Mouse (Mus musculus) lung, postnatal 4 days (tissue): ENCODE measurements around the gene G430095P16Rik.

ENCODE experiments used
- DNase-seq, 2 experiments: peaks; one replicate each; pipeline ENCODE4 v3.0.0; 2021

Gene G430095P16Rik

DNA sequence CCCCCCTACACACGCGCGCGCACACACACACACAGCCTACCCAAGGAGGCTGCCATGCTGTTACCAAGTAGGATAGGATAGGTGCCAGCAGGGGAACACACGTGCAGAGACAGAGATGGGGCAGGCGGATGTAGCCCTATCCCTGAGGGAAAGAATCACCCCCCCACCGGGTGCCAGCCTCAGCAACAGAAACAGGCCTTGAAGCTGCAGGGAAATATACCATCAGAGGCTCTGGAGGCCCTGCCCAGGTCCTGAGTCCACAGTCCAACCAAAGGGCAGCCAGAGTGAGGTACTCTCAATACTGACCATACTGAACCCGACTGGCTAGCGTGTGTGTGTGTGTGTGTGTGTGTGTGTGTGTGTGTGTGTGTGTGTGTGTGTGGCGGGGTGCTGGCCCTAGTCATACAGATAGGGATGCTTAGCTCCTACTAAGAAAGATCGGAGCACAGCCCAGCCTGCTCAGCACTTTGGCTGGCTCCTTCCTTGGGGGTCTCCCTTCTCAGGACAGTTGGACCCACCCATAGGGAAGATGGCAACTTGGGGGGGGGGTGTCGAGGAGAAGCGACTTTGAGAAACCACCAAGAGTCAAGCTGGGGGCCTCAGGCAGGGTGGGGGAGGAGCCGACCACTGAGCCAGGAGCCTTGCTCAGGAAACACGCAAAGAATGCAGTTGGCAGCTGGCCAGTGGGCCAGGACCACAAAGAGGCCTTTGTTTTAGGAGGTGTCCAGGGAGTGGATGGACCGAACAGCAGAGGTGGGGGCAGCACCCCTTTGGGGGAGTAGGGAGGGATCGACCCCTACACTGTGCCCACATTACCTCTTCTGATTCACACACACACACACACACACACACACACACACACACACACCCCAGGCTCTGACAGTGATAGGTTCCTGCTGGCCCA lies 21.0 kb downstream of the G430095P16Rik start:
- DNase-seq: peak; percentile 87 to 91

DNA sequence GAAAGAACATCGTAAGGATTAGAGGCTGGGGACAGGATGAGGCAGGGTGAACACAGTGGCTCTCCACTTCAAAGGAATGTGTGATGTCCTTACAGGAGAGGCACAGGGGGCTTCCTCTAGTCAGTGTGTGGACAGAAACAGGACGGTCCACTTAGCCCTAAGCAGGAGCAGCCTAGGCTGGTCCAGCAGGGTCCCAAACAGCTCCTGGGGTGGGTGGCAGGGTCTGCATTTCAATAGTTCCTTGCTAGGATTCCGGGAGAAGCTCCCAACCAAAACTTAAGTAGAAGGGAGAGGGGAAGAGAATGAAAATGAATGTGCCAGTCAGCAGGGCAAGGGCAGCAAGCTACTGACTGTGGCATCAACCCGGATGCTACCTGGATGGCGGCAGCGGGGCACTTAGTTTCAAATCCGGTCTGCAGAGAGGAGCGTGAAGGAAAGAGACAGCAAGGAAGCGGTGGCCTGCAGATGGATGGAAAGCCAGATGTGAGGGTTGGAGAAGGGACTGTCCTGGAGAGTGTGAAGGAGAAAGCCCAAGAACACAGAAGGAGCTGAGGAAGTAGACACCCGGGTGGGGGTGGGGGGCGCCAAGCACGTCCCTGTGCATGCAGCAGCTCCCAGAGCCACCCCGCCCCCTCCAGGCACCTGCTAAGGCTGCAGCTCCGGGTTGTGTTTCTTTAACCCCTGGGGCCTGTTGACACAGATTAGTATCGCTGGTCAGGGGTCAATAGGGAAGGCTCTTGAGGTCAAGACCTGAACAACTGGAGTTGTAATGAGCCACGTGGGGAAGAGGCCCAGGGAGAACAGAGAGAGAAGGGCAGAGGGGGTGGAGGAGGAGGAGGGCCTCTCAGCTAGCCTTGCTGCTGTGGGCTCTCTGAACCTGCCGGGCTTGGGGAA lies 22.5 kb downstream of the G430095P16Rik start:
- peak in 1 of 2 experiments; percentile 46 for DNase-seq

GRCm38 (mm10) chr8:84749519-84749918 lies 26.7 kb downstream of the G430095P16Rik start:
- peak in 1 of 2 experiments; percentile 16 for DNase-seq

- no peak for DNase-seq
These were observed 30.2 kb downstream of the G430095P16Rik start for GRCm38 (mm10) chr8:84752734-84753582.

DNA sequence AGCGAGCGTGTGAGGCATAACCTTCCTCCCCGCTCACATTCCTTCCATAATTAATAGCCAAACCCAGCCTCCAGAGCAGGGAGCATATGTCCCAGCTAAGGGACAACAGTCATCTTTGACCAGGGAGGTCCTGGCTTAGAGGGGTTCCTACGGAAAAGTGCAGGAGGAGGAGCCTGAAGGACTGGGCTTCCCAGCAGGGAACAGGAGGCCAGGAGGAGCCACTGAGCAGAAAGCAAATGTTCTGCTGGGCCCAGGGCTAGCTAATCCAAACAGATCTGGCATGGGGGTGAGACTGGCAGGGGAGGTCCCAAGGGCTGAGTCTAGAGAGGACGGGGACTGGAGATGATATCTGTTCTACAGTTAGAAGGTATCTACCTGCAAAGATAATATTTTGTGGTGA lies 34.7 kb downstream of the G430095P16Rik start:
- peak in 1 of 2 experiments; percentile 27 for DNase-seq

DNA sequence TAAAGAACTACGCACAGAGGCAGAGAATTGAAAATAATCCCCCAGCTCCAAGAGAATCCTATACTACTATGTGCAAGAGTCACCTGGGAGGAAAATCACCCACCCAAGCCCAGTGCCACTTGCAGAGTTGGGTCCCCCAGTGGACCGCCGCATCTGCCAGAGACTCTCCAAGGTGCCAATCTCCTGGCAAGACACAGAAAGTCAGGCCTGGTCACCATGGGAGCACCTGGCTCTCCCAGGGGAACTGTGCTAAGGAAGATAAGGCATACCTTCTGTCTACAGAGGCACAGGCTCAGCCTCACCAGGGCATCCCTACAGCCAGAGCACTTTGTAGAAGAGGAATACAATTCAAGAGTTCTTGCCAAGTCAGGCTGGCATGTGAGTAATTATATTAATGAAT lies 35.5 kb downstream of the G430095P16Rik start:
- no peak for DNase-seq

GRCm38 (mm10) chr8:84759126-84759525 lies 36.3 kb downstream of the G430095P16Rik start:
- DNase-seq: peak; percentile 52 to 60

DNA sequence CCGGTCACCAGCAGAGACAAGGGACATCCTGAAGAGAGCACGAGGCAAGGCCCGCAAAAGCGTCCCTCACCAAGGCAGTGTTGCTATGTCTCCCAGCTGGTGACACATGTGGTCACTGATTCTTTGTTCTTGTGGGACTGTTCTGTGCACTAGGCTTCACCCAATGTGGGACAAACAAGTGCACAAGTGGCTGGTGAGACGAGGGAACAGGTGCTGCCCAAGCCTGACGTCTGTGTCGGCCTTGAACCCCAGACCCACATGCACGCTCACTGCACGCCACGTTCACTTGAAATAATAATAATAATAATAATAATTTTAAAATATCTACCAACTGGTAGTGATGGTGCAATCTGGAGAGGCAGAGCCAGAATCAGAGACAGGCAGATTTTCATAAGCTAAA lies 36.9 kb downstream of the G430095P16Rik start:
- DNase-seq: peak in 1 of 2 experiments; percentile 18

DNA sequence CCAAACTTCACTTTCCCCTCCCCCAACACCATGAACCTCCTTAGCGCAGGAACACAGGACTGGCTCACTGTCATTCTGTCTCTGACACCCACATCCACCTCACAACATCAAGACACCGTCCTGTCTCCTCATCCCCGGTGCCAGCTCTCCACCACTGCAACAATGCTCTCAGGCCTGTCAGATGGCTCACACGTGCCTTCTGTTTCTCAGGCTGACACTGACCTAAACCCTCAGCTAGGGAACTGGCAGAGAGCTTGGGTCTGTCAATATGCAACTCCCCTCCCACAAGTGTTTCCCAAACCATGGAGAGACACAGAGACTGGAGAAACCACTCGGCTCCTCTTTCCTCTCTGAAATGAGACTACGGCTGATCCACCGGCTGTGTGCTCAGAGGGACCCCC lies 37.6 kb downstream of the G430095P16Rik start:
- peak in 1 of 2 experiments; percentile 20 for DNase-seq

- no peak for DNase-seq
These were observed 38.1 kb downstream of the G430095P16Rik start for GRCm38 (mm10) chr8:84760901-84761300.

- peak in 1 of 2 experiments; percentile 37 for DNase-seq
These were observed 41.3 kb downstream of the G430095P16Rik start for GRCm38 (mm10) chr8:84764100-84764499.

- DNase-seq: peak in 1 of 2 experiments; percentile 19
These were observed 42.2 kb downstream of the G430095P16Rik start for GRCm38 (mm10) chr8:84764870-84765495.

DNA sequence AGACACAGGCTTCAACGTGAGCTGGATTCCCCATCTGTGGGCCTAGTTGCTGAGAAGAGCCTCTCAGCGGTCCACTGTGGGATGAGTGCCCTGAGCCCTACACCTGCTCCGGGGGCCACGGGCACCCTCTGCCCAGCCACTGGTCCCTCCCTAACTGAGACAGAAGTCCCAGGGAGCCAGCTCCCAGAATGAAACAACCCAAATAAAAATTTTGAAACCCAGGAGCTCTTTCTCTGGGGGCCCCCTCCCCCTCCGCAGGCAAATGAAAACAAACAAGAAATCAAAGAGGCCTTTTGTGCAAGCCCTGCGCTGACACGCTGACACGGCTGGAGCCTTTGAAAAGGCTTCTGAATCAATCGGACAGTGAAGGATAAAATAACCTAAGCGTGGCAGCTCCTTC lies 42.8 kb downstream of the G430095P16Rik start:
- DNase-seq: peak in 1 of 2 experiments; percentile 27

- DNase-seq: peak in 1 of 2 experiments; percentile 25
These were observed 43.6 kb downstream of the G430095P16Rik start for GRCm38 (mm10) chr8:84766422-84766821.

DNA sequence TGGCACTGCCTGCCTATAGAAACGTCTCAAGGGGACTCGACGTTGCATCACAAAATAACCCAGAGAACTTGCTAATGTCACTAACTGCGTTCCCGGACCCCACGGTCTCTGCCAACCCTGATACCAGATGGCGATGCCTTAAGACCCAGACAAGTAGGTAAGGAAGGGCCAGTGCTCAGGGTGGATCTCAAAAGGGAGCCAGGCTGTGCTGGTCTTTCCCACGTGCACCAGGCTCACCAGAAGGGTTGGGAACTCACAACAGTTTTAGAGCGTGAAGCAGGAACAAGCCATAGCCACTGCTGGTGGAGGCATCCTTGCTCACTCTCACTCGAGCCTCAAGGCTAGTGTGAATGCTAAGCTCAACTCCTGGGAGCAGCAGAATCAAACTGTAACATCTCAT lies 44.4 kb downstream of the G430095P16Rik start:
- DNase-seq: no peak

DNA sequence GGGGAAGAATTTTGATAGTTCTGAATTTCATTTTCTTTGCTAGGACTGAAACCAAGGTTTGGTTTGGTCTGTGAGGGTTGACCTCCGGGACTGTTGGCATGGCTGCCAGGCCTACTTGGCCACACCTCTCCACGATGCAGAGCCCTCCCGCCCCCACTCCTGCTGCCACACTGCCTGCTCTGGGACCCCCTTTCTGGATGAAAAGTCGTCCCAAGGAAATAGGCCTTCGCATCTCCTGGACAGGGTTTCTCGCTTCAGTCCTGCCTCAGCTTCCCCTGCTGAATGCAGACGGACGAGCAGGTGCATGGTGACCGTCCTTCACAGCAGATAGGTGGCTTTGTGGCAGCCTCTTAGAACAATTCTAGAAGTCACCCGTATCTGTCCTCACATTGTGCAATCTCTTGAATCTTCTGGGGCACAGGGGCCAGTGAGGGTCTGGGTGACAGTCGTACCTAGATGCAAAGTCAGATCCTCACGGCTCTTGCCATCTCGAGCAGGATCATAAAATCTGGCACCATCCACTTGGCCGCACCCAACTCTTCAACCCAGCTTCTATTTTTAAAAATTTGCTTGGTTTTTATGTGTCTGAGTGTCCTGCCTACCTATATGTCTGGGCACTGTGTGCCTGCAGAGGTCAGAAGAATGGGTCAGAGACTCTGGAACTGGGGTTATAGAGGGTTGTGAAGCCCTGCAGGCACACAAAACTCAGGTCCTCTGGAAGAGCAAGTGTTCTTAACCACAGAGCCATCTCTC lies 45.7 kb downstream of the G430095P16Rik start:
- no peak for DNase-seq

- no peak for DNase-seq
These were observed 46.5 kb downstream of the G430095P16Rik start for GRCm38 (mm10) chr8:84769324-84769723.

GRCm38 (mm10) chr8:84770100-84770953 lies 47.5 kb downstream of the G430095P16Rik start:
- DNase-seq: peak; percentile 49 to 61

DNA sequence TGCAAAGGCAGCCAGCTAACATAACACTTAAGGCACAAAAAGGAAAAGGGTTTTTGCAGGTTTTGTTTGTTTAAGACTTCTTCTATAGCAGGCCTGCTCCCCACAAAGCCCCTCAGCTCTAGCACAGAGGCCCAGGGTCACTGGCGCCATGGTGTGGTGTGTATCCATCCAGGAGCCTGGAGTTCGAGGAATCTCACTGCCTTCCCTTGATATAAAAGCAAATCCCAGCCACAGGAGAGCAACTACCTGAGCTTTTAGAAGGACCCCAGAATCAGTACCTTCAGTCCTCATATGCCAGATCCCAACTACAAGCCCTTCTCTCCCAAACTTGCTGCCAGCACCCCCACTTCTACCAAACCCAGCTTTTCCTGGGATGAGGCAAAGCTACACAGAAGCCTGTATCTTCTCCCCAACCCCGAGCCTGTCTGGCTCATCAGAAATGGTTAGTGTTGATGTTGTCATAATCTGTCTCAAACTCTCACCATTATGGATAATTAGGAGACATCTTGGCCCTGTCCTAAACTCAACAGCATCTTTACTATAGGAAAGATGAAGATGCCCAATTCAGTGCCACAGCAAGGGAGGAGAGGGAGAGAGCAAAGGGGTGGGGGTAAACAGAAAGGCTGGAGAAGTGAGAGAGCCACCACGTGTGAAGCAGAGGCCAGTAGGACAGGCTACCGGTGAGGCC lies 48.3 kb downstream of the G430095P16Rik start:
- DNase-seq: no peak
